Mouse (Mus musculus) intestine, embryonic 16.5 days (tissue): ENCODE data around the gene Ogdh. TPM values are rescaled to one million over a fixed set of nuclear protein-coding genes. Genes with fewer than 3 reads are reported as not detected.
A peak's percentile ranks its signal among the peaks of the same experiment; 100 is the strongest.
"Not testable (repeated sequence)": the region's sequence is repeated elsewhere in the genome, so short reads cannot be mapped to it uniquely, and the experiment has no call there.

Experiments
- ATAC-seq: fragments of 200-750 bp; cut with Nextera tagmentation; 2 replicates; pipeline ENCODE4 v1.8.0; 2017; ENCODE audit warnings: moderate TSS enrichment, moderate library complexity
- H3K27ac ChIP-seq: fragments of 300-500 bp; sonication (generic); 2 replicates; pipeline ENCODE4 v1.5.1; 2014; ENCODE audit warnings: mild to moderate bottlenecking, low read length
- H3K27me3 ChIP-seq: fragments of 300-500 bp; sonication (generic); replicated peaks from 2 replicates; pipeline ENCODE4 v1.6.1; 2014; ENCODE audit warnings: low read length, control low read depth, mixed read lengths; ENCODE audit not compliant: control insufficient read depth, insufficient read depth
- H3K36me3 ChIP-seq: fragments of 300-500 bp; sonication (generic); 2 replicates; pipeline ENCODE4 v1.6.1; 2014; ENCODE audit warnings: low read length, control low read depth; ENCODE audit not compliant: control insufficient read depth, insufficient read depth
- H3K4me1 ChIP-seq: fragments of 300-500 bp; sonication (generic); 2 replicates; pipeline ENCODE4 v1.6.1; 2014; ENCODE audit warnings: low read length, control low read depth, mixed read lengths; ENCODE audit not compliant: control insufficient read depth, insufficient read depth
- H3K4me2 ChIP-seq: fragments of 300-500 bp; sonication (generic); 2 replicates; pipeline ENCODE4 v1.6.1; 2014; ENCODE audit warnings: low read depth, low read length, control low read depth
- H3K4me3 ChIP-seq: fragments of 300-500 bp; sonication (generic); 2 replicates; pipeline ENCODE4 v1.5.1; 2014; ENCODE audit warnings: mild to moderate bottlenecking, low read length
- H3K9ac ChIP-seq: fragments of 300-500 bp; sonication (generic); 2 replicates; pipeline ENCODE4 v1.6.1; 2014; ENCODE audit warnings: low read depth, low read length
- H3K9me3 ChIP-seq: fragments of 300-500 bp; sonication (generic); 2 replicates; pipeline ENCODE4 v1.6.1; 2016; ENCODE audit warnings: low read length, control low read depth; ENCODE audit not compliant: control insufficient read depth
- WGBS: fragments of 180-500 bp; shearing (Covaris S2); extraction: QIAGEN DNeasy Blood & Tissue Kit; methylation state at CpG from one replicate; pipeline ENCODE4 v1.1.7; 2014; 5-methylcytosine and 5-hydroxymethylcytosine counted together
- polyA plus RNA-seq: library from polyadenylated mRNA; unstranded; fragments of >200 nt; fragmentation: Nextera tagmentation; extraction: Ambion mirVana; gene quantifications from 2 replicates; pipeline ENCODE4 v1.2.1, GENCODE M21; 2015

Gene Ogdh
- polyA plus RNA-seq, 1 experiment from 2014 or later: 171 TPM

GRCm38 (mm10) chr11:6367156-6367555, 75.7 kb downstream of the Ogdh start:
- ATAC-seq: no peak
- no peak overlapping the region for H3K4me2 ChIP-seq
- H3K9me3 ChIP-seq: no peaks in the 10 kb centered on the region
- no peaks in the 10 kb centered on the region for H3K36me3 ChIP-seq
- H3K4me1 ChIP-seq: peaks cover 5% of the 10 kb centered on the region; the same call in 1 of the 2 replicates
- H3K27ac ChIP-seq: no peak overlapping the region
- 58% methylated on average over 4 of the region's 4 CpGs for WGBS
- H3K9ac ChIP-seq: no peak overlapping the region
- H3K4me3 ChIP-seq: no peak overlapping the region
- H3K27me3 ChIP-seq: no peaks in the 10 kb centered on the region

GRCm38 (mm10) chr11:6367986-6368385, 76.6 kb downstream of the Ogdh start:
- not testable (repeated sequence) for H3K9ac ChIP-seq, H3K4me1 ChIP-seq, H3K27me3 ChIP-seq, H3K4me3 ChIP-seq, H3K27ac ChIP-seq, H3K9me3 ChIP-seq, H3K36me3 ChIP-seq, ATAC-seq, H3K4me2 ChIP-seq
- 88% methylated on average over 5 of the region's 5 CpGs for WGBS

- H3K9ac ChIP-seq: no peak overlapping the region
- H3K27ac ChIP-seq: no peak overlapping the region
- H3K4me2 ChIP-seq: no peak overlapping the region
- H3K4me1 ChIP-seq: no peaks in the 10 kb centered on the region
- H3K27me3 ChIP-seq: no peaks in the 10 kb centered on the region
- no peaks in the 10 kb centered on the region for H3K36me3 ChIP-seq
- H3K9me3 ChIP-seq: no peaks in the 10 kb centered on the region
- 81% methylated on average over 11 of the region's 11 CpGs for WGBS
- no peak for ATAC-seq
- no peak overlapping the region for H3K4me3 ChIP-seq
These were observed 80.1 kb downstream of the Ogdh start for GRCm38 (mm10) chr11:6371376-6372155.

- H3K27ac ChIP-seq: no peak overlapping the region
- no peaks in the 10 kb centered on the region for H3K27me3 ChIP-seq
- no peak overlapping the region for H3K4me3 ChIP-seq
- no peaks in the 10 kb centered on the region for H3K4me1 ChIP-seq
- 91% methylated on average over 9 of the region's 9 CpGs for WGBS
- no peak for ATAC-seq
- H3K9ac ChIP-seq: no peak overlapping the region
- H3K4me2 ChIP-seq: no peak overlapping the region
- no peaks in the 10 kb centered on the region for H3K9me3 ChIP-seq
- no peaks in the 10 kb centered on the region for H3K36me3 ChIP-seq
These were observed 81.4 kb downstream of the Ogdh start for GRCm38 (mm10) chr11:6372784-6373183.

- Histone ChIP-seq H3K27me3 (no peaks in the 10 kb centered on the region), H3K4me1 (no peaks in the 10 kb centered on the region), H3K9me3 (no peaks in the 10 kb centered on the region), H3K9ac (no peak overlapping the region), H3K4me2 (no peak overlapping the region), H3K36me3 (no peaks in the 10 kb centered on the region), H3K27ac (no peak overlapping the region), H3K4me3 (no peak overlapping the region)
- no peak for ATAC-seq
- WGBS: 81% methylated on average over 6 of the region's 6 CpGs
These were observed 89.5 kb downstream of the Ogdh start for GRCm38 (mm10) chr11:6380916-6381315.

GRCm38 (mm10) chr11:6388126-6388725, 96.8 kb downstream of the Ogdh start:
- H3K4me3 ChIP-seq: no peak overlapping the region; the same call in 1 of the 2 replicates
- H3K9ac ChIP-seq: peak overlapping the region; percentile 93; the same call in 1 of the 2 replicates

GRCm38 (mm10) chr11:6388726-6389413, 97.4 kb downstream of the Ogdh start, which contains the start of gene Zmiz2:
Gene Zmiz2 (plus strand): TSS chr11:6389074.
- H3K4me1 ChIP-seq: peaks cover 17% of the 10 kb centered on the region
- peak within 1 kb of the TSS; percentile 99 for H3K27ac ChIP-seq
- ATAC-seq: peak; percentile 99
- H3K4me3 ChIP-seq: peak within 1 kb of the TSS; percentile 88
- H3K9me3 ChIP-seq: no peaks in the 10 kb centered on the region
- no peaks in the 10 kb centered on the region for H3K27me3 ChIP-seq
- 6% methylated on average over 51 of the region's 60 CpGs for WGBS
- H3K36me3 ChIP-seq: no peaks in the 10 kb centered on the region; the same call in 1 of the 2 replicates
- peak within 1 kb of the TSS; percentile 93 for H3K9ac ChIP-seq
- peak within 1 kb of the TSS; percentile 85 for H3K4me2 ChIP-seq

More at GRCm38 (mm10) chr11:6388126-6388725, 96.8 kb downstream of the Ogdh start:
- Histone ChIP-seq H3K9me3 (no peaks in the 10 kb centered on the region), H3K36me3 (no peaks in the 10 kb centered on the region; the same call in 1 of the 2 replicates), H3K4me1 (peaks cover 17% of the 10 kb centered on the region), H3K4me2 (peak overlapping the region; percentile 47), H3K27me3 (no peaks in the 10 kb centered on the region), H3K27ac (peak overlapping the region; percentile 99)
- WGBS: 88% methylated on average over 6 of the region's 6 CpGs
- no peak for ATAC-seq

GRCm38 (mm10) chr11:6389483-6389921, 98.1 kb downstream of the Ogdh start:
- under 1% methylated on average over 40 of the region's 43 CpGs for whole genome bisulfite sequencing
- no peaks in the 10 kb centered on the region for H3K9me3 ChIP-seq
- H3K4me3 ChIP-seq: peak overlapping the region; percentile 88
- H3K4me1 ChIP-seq: peaks cover 17% of the 10 kb centered on the region
- peak overlapping the region; percentile 85 for H3K4me2 ChIP-seq
- ATAC-seq: no peak; the same call in 1 of the 2 replicates
- H3K27ac ChIP-seq: peak overlapping the region; percentile 99
- no peaks in the 10 kb centered on the region for H3K27me3 ChIP-seq
- peak overlapping the region; percentile 93 for H3K9ac ChIP-seq
- no peaks in the 10 kb centered on the region; the same call in 1 of the 2 replicates for H3K36me3 ChIP-seq
